Mouse (Mus musculus) forebrain, embryonic 16.5 days (tissue): ENCODE measurements around the gene Tssk6. TPM values are rescaled to one million over a fixed set of nuclear protein-coding genes. Genes with fewer than 3 reads are reported as not detected.

Source experiments
- ATAC-seq: fragments of 200-750 bp; cut with Nextera tagmentation; 2 replicates; pipeline ENCODE4 v1.8.0; 2017; ENCODE audit warnings: mild to moderate bottlenecking, moderate library complexity
- H3K27ac ChIP-seq: fragments of 300-500 bp; sonication (generic); 2 replicates; pipeline ENCODE4 v1.5.1; 2014; ENCODE audit warnings: low read length, control low read depth
- H3K27me3 ChIP-seq: fragments of 300-500 bp; sonication (generic); replicated peaks from 2 replicates; pipeline ENCODE4 v1.6.1; 2014; ENCODE audit warnings: low read length; ENCODE audit not compliant: control insufficient read depth, insufficient read depth
- H3K36me3 ChIP-seq: fragments of 300-500 bp; sonication (generic); 2 replicates; pipeline ENCODE4 v1.6.1; 2014; ENCODE audit not compliant: control insufficient read depth, insufficient read depth
- H3K4me1 ChIP-seq: fragments of 300-500 bp; sonication (generic); replicated peaks from 2 replicates; pipeline ENCODE4 v1.6.1; 2014; ENCODE audit warnings: low read length; ENCODE audit not compliant: control insufficient read depth, insufficient read depth
- H3K4me2 ChIP-seq: fragments of 300-500 bp; sonication (generic); 2 replicates; pipeline ENCODE4 v1.6.1; 2014; ENCODE audit warnings: mild to moderate bottlenecking, low read length, control low read depth
- H3K4me3 ChIP-seq: fragments of 300-500 bp; sonication (generic); replicated peaks from 2 replicates; pipeline ENCODE4 v1.5.1; 2014; ENCODE audit warnings: mild to moderate bottlenecking, low read length, control low read depth
- H3K9ac ChIP-seq: fragments of 300-500 bp; sonication (generic); replicated peaks from 2 replicates; pipeline ENCODE4 v1.6.1; 2014; ENCODE audit warnings: low read depth, low read length, control low read depth
- H3K9me3 ChIP-seq: fragments of 300-500 bp; sonication (generic); 2 replicates; pipeline ENCODE4 v1.6.1; 2016; ENCODE audit warnings: low read length; ENCODE audit not compliant: control insufficient read depth
- WGBS: fragments of 180-500 bp; shearing (Covaris S2); extraction: QIAGEN DNeasy Blood & Tissue Kit; methylation state at CpG from one replicate; pipeline ENCODE4 v1.1.7; 2014; 5-methylcytosine and 5-hydroxymethylcytosine counted together
- polyA plus RNA-seq: library from polyadenylated mRNA; unstranded; fragments of >200 nt; fragmentation: Nextera tagmentation; extraction: Ambion mirVana; gene quantifications from 2 replicates; pipeline ENCODE4 v1.2.1, GENCODE M21; 2015

The Tssk6 gene
- polyA plus RNA-seq, 1 experiment from 2014 or later = 2.8 TPM

GRCm38 (mm10) chr8:69882021-69882756 lies 19.8 kb upstream of the Tssk6 start:
- peak; percentile 66 for ATAC-seq
- WGBS = 4% methylated on average over 102 of the region's 103 CpGs

GRCm38 (mm10) chr8:69882833-69883600 lies 19.0 kb upstream of the Tssk6 start:
- WGBS = 9% methylated on average over 51 of the region's 52 CpGs
- peaks cover 86% of the 10 kb centered on the region for H3K27me3 ChIP-seq
- no peak for ATAC-seq
- H3K9me3 ChIP-seq = no peaks in the 10 kb centered on the region
- H3K4me1 ChIP-seq = peaks cover 30% of the 10 kb centered on the region
- H3K36me3 ChIP-seq = no peaks in the 10 kb centered on the region
- H3K9ac ChIP-seq = no peak overlapping the region
- H3K27ac ChIP-seq = no peak overlapping the region
- H3K4me2 ChIP-seq = peak overlapping the region; percentile 57
- H3K4me3 ChIP-seq = peak overlapping the region; percentile 44

More at GRCm38 (mm10) chr8:69882021-69882756, 19.8 kb upstream of the Tssk6 start:
- H3K36me3 ChIP-seq = no peaks in the 10 kb centered on the region
- H3K4me3 ChIP-seq = peak overlapping the region; percentile 44
- H3K27me3 ChIP-seq = peaks cover 80% of the 10 kb centered on the region
- H3K4me2 ChIP-seq = peak overlapping the region; percentile 57
- no peaks in the 10 kb centered on the region for H3K9me3 ChIP-seq
- peaks cover 22% of the 10 kb centered on the region for H3K4me1 ChIP-seq
- peak overlapping the region; percentile 55 for H3K9ac ChIP-seq
- no peak overlapping the region for H3K27ac ChIP-seq

GRCm38 (mm10) chr8:69884141-69884540 lies 17.8 kb upstream of the Tssk6 start:
- no peak overlapping the region for H3K27ac ChIP-seq
- no peaks in the 10 kb centered on the region for H3K36me3 ChIP-seq
- 55% methylated on average over 13 of the region's 13 CpGs for WGBS
- no peak overlapping the region for H3K9ac ChIP-seq
- no peak overlapping the region for H3K4me3 ChIP-seq
- H3K4me2 ChIP-seq = no peak overlapping the region
- H3K9me3 ChIP-seq = no peaks in the 10 kb centered on the region
- H3K4me1 ChIP-seq = peaks cover 40% of the 10 kb centered on the region
- peaks cover 93% of the 10 kb centered on the region for H3K27me3 ChIP-seq
- ATAC-seq = no peak

- peaks cover 72% of the 10 kb centered on the region for H3K27me3 ChIP-seq
- H3K36me3 ChIP-seq = no peaks in the 10 kb centered on the region
- H3K4me2 ChIP-seq = peak within 1 kb of the TSS; percentile 47
- under 1% methylated on average over 59 of the region's 60 CpGs for WGBS
- ATAC-seq = no peak
- peak within 1 kb of the TSS; percentile 25 for H3K4me3 ChIP-seq
- H3K9me3 ChIP-seq = no peaks in the 10 kb centered on the region
- no peak within 1 kb of the TSS; the same call in 1 of the 2 replicates for H3K9ac ChIP-seq
- H3K27ac ChIP-seq = no peak within 1 kb of the TSS
- peaks cover 42% of the 10 kb centered on the region for H3K4me1 ChIP-seq
Measured at GRCm38 (mm10) chr8:69887289-69888243, 14.4 kb upstream of the Tssk6 start, which contains the start of gene Cilp2. Cilp2 (minus strand) TSS chr8:69887687.

GRCm38 (mm10) chr8:69888244-69888866 lies 13.6 kb upstream of the Tssk6 start:
- H3K4me3 ChIP-seq = peak overlapping the region; percentile 25
- no peak overlapping the region for H3K27ac ChIP-seq
- peaks cover 42% of the 10 kb centered on the region for H3K4me1 ChIP-seq
- H3K36me3 ChIP-seq = no peaks in the 10 kb centered on the region
- WGBS = 6% methylated on average over 24 of the region's 24 CpGs
- no peak for ATAC-seq
- peak overlapping the region; percentile 47 for H3K4me2 ChIP-seq
- no peak overlapping the region for H3K9ac ChIP-seq
- no peaks in the 10 kb centered on the region for H3K9me3 ChIP-seq
- H3K27me3 ChIP-seq = peaks cover 64% of the 10 kb centered on the region

GRCm38 (mm10) chr8:69888902-69889301 lies 13.1 kb upstream of the Tssk6 start:
- 0 out of 2 replicates have a peak overlapping the region, but pooled peaks have one; percentile 0 for H3K9ac ChIP-seq
- H3K9me3 ChIP-seq = no peaks in the 10 kb centered on the region
- peak overlapping the region; percentile 17; the same call in 1 of the 2 replicates for H3K4me3 ChIP-seq
- H3K36me3 ChIP-seq = no peaks in the 10 kb centered on the region
- H3K27ac ChIP-seq = no peak overlapping the region
- H3K4me1 ChIP-seq = peaks cover 42% of the 10 kb centered on the region
- peak overlapping the region; percentile 24 for H3K4me2 ChIP-seq
- no peak for ATAC-seq
- peaks cover 59% of the 10 kb centered on the region for H3K27me3 ChIP-seq
- under 1% methylated on average over 25 of the region's 32 CpGs for WGBS

- Histone ChIP-seq H3K4me3 (no peak overlapping the region), H3K4me2 (peak overlapping the region; percentile 31), H3K9me3 (no peaks in the 10 kb centered on the region), H3K9ac (peak overlapping the region; percentile 31), H3K27me3 (peaks cover 40% of the 10 kb centered on the region), H3K36me3 (0 out of 2 replicates have a peak, but pooled peaks cover 2% of the 10 kb centered on the region), H3K4me1 (peaks cover 41% of the 10 kb centered on the region), H3K27ac (no peak overlapping the region; the same call in 1 of the 2 replicates)
- WGBS = 33% methylated on average over 19 of the region's 19 CpGs
- ATAC-seq = peak; percentile 16; the same call in 1 of the 2 replicates
Measured at GRCm38 (mm10) chr8:69890813-69891241, 11.2 kb upstream of the Tssk6 start.

- no peaks in the 10 kb centered on the region for H3K9me3 ChIP-seq
- 22% methylated on average over 17 of the region's 17 CpGs for WGBS
- H3K36me3 ChIP-seq = 0 out of 2 replicates have a peak, but pooled peaks cover 2% of the 10 kb centered on the region
- peaks cover 25% of the 10 kb centered on the region for H3K4me1 ChIP-seq
- H3K4me2 ChIP-seq = no peak overlapping the region
- H3K9ac ChIP-seq = no peak overlapping the region
- peaks cover 15% of the 10 kb centered on the region for H3K27me3 ChIP-seq
- peak; percentile 8; the same call in 1 of the 2 replicates for ATAC-seq
- H3K4me3 ChIP-seq = no peak overlapping the region
- no peak overlapping the region for H3K27ac ChIP-seq
Measured at GRCm38 (mm10) chr8:69893863-69894262, 8.1 kb upstream of the Tssk6 start.
